Mouse (Mus musculus): ENCODE results near the gene Vmn2r15.

Gene Vmn2r15

DNA sequence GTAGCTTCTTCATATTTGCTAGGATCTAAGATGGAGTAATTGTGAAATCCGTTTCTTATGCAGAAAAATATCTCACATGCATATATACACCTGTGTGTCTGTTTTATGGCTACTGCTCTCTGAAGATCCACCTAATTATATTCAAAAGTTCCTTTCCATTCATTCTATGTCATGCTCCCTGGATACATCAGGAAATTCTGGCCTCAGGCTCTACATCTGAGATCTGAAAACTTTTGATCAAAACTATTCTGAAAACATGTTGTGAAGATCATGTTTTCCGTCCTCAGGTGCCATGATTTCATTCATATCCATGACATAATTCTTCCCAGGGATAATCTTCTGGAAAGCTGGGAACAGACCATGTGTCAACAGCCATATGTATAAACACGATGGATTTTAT is at the start of gene Vmn2r15:
TSS of gene Vmn2r15 (minus strand) at position 101 of the 400 bp plus-strand sequence.
- DNase-seq (ENCODE audit: low spot score): no peak

GRCm38 (mm10) chr5:109329862-109330261 is 32.4 kb upstream of the Vmn2r15 start, which contains the start of gene Vmn2r16:
Gene Vmn2r16 (plus strand): TSS chr5:109330162.
- DNase-seq (ENCODE audit: low spot score): no peak

DNA sequence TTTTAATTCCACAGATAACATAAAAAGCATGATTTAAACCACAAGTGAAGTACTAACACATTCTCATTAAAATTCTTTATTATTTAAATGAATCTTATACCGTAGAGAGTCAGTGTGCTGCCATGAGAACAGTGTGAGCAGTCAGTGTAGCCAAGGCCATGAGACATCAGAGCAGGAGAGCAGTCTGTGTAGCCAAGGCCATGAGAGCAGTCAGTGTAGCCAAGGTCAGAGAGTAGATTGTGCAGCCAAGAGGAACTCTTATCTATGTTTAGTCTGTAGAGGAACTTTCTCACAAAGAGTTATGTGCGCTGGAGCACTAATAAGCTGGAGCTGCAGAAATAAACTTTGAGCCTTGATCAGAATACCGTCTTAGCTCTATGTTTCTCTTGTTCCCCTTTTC is 2.8 kb downstream of the Vmn2r15 start:
- DNase-seq (ENCODE audit: low spot score): no peak
